Mouse (Mus musculus): Measurements from ENCODE around the gene Pitpnm1.

The Pitpnm1 gene

DNA sequence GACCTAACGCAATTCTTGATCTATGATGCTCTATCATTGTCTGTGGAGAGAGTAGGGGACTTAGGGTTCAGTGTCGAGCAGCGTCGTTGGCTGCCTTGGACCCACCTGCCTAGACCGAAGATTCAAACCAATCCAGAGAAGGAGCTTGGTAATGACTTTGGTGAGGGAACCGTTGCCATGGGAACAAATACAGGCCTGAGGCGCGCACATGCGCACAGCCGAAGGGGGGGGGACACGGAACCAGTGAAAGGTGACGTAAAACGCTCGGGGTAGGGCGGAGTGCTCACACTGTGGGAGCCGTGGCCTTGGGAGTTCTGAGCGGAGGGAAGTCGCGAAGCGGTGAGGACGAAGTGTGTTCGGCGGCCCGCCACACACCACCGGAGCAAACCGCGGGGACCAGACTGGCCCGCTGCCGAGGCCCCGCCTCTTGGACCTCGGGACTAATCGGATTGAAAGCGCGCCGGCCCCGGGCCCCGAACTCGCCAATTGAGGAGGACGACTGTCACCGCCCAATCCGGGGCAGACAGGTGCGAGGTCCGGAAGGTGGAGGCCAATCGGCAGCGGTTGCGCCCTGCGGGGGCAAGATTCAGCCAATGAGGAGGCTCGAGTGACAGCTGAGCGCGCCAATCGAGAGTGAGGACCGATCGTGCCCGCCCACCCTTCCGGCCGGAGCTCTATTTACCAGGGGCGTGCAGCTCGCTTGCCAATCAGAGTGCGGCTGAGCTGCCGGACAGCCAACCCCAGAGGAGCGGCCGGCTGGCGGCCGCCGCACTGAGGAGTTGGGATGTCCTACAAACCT is 3.0 kb upstream of the Pitpnm1 start, which contains the start of gene Cdk2ap2:
Cdk2ap2 (plus strand) TSS at position 541 of the 799 bp plus-strand sequence.
- H3K27me3 ChIP-seq (ENCODE audit: control insufficient read depth, insufficient read depth, low read length, poor library complexity, severe bottlenecking) = no peaks in the 10 kb centered on the region
- DNase-seq (ENCODE audit: low read depth, low spot score) = peak; percentile 99

DNA sequence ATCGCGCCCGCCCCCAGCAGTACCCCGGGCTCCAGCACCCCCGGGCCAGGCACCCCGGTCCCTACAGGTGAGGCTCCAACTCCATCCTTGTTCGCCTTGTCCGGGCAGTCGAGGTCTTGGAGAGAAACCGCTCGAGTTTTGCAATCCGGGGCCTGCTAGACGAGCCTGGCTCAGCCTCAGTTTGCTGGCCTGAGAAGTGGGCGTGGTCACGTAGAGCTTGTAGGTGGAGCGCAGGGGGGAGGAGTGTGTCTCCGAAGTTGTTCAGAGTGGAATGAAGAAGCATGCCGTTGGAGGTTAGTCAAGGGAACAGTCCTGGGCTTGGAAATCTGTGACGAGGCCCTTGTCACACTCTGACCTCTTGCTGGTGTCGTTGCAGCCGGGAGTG is 2.4 kb upstream of the Pitpnm1 start:
- Histone ChIP-seq H3K36me3 (ENCODE audit: control insufficient read depth, insufficient read depth, low read length, poor library complexity, severe bottlenecking) (no peaks in the 10 kb centered on the region; the same call in 1 of the 2 replicates), H3K27me3 (ENCODE audit: control insufficient read depth, insufficient read depth, low read length, poor library complexity, severe bottlenecking) (no peaks in the 10 kb centered on the region)
- peak; percentile 85 for DNase-seq (ENCODE audit: low read depth, low spot score)

More for the DNA sequence above, 3.0 kb upstream of the Pitpnm1 start, which contains the start of gene Cdk2ap2:
- H3K36me3 ChIP-seq (ENCODE audit: control insufficient read depth, insufficient read depth, low read length, poor library complexity, severe bottlenecking) = no peaks in the 10 kb centered on the region

GRCm38 (mm10) chr19:4098426-4098825 is 1.4 kb upstream of the Pitpnm1 start:
- H3K27me3 ChIP-seq (ENCODE audit: control insufficient read depth, insufficient read depth, low read length, poor library complexity, severe bottlenecking) = no peaks in the 10 kb centered on the region
- peak; percentile 18 for DNase-seq (ENCODE audit: low read depth, low spot score)
- H3K36me3 ChIP-seq (ENCODE audit: control insufficient read depth, insufficient read depth, low read length, poor library complexity, severe bottlenecking) = no peaks in the 10 kb centered on the region; the same call in 1 of the 2 replicates

GRCm38 (mm10) chr19:4099056-4099455 is 742 bp upstream of the Pitpnm1 start:
- peak; percentile 95 for DNase-seq (ENCODE audit: low read depth, low spot score)
- no peaks in the 10 kb centered on the region; the same call in 1 of the 2 replicates for H3K36me3 ChIP-seq (ENCODE audit: control insufficient read depth, insufficient read depth, low read length, poor library complexity, severe bottlenecking)
- no peaks in the 10 kb centered on the region for H3K27me3 ChIP-seq (ENCODE audit: control insufficient read depth, insufficient read depth, low read length, poor library complexity, severe bottlenecking)

GRCm38 (mm10) chr19:4100718-4101261 is 992 bp downstream of the Pitpnm1 start:
- Histone ChIP-seq H3K27me3 (ENCODE audit: control insufficient read depth, insufficient read depth, low read length, poor library complexity, severe bottlenecking) (no peaks in the 10 kb centered on the region), H3K36me3 (ENCODE audit: control insufficient read depth, insufficient read depth, low read length, poor library complexity, severe bottlenecking) (peaks cover 8% of the 10 kb centered on the region)
- peak; percentile 56 for DNase-seq (ENCODE audit: low read depth, low spot score)

DNA sequence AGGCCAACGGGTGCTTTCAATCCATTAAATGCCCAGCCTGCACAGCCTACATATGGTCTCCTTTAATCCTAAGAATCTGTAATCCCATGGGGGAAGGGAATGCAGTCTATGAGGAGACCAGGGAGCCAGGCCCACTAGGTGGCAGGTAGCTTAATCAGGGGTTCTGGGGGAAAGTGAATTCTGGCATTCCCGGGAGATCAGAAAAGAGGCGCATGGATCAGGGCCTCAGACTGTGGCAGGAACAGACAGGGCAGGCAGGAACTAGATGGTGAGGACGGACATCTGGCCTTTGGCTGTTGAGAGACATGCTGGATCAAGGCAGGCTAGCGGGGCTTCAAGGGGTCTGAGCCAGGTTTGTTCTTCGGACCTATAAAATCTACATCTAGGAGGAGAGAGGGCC is 1.7 kb downstream of the Pitpnm1 start:
- H3K36me3 ChIP-seq (ENCODE audit: control insufficient read depth, insufficient read depth, low read length, poor library complexity, severe bottlenecking) = peaks cover 8% of the 10 kb centered on the region
- H3K27me3 ChIP-seq (ENCODE audit: control insufficient read depth, insufficient read depth, low read length, poor library complexity, severe bottlenecking) = no peaks in the 10 kb centered on the region
- no peak for DNase-seq (ENCODE audit: low read depth, low spot score)

DNA sequence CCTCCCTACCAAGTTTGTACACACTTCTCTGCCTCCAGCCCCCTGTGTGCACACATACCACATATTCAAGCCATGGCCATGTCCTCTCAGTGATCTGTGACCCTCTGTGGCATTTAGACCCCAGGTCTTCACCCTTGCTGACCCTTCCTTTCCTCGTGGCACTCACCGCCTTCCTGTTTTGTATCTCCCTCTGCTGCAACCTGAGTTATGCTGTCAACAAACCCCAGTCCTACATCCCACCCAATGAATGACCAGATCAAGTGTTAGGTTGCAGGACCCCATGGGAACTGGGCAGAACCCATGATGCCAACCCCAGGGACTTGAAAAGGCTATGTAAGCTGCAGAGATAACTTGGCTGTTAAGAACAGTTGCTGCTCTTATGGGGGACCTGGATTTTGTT is 2.3 kb downstream of the Pitpnm1 start:
- Histone ChIP-seq H3K27me3 (ENCODE audit: control insufficient read depth, insufficient read depth, low read length, poor library complexity, severe bottlenecking) (no peaks in the 10 kb centered on the region), H3K36me3 (ENCODE audit: control insufficient read depth, insufficient read depth, low read length, poor library complexity, severe bottlenecking) (peaks cover 8% of the 10 kb centered on the region)
- no peak for DNase-seq (ENCODE audit: low read depth, low spot score)

DNA sequence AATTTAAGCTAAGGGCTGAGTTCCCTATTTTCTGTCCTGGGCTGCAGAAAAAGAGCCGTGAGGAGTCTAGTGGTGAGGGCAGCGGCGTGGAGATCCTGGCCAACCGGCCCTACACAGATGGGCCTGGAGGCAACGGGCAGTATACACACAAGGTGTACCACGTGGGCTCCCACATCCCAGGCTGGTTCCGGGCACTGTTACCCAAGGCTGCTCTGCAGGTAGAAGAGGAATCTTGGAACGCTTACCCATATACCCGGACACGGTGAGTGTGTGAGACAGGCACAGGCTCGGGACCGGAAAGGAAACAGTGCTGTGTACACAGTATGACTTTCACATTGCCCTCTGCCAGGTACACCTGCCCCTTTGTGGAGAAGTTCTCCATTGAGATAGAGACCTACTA is 2.8 kb downstream of the Pitpnm1 start:
- peaks cover 8% of the 10 kb centered on the region for H3K36me3 ChIP-seq (ENCODE audit: control insufficient read depth, insufficient read depth, low read length, poor library complexity, severe bottlenecking)

DNA sequence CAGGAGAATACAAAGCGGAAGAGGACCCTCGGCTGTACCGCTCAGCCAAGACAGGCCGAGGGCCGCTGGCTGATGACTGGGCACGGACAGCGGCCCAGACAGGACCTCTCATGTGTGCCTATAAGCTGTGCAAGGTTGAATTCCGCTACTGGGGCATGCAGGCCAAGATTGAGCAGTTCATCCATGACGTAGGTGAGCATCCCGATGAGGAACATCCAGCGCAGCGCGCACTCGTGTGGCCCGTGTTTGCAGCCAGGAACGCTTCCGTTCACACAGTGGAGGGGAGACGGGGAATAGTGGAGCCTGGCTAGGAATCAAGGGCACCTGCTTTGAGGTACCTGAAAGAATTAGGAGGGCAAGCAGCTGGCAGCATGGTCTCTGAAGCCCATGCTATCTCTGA is 3.5 kb downstream of the Pitpnm1 start:
- no peak for DNase-seq (ENCODE audit: low read depth, low spot score)

More for the DNA sequence above, 2.8 kb downstream of the Pitpnm1 start:
- H3K27me3 ChIP-seq (ENCODE audit: control insufficient read depth, insufficient read depth, low read length, poor library complexity, severe bottlenecking) = no peaks in the 10 kb centered on the region
- DNase-seq (ENCODE audit: low read depth, low spot score) = peak; percentile 23

GRCm38 (mm10) chr19:4103792-4104191 is 4.0 kb downstream of the Pitpnm1 start:
- H3K27me3 ChIP-seq (ENCODE audit: control insufficient read depth, insufficient read depth, low read length, poor library complexity, severe bottlenecking) = no peaks in the 10 kb centered on the region
- H3K36me3 ChIP-seq (ENCODE audit: control insufficient read depth, insufficient read depth, low read length, poor library complexity, severe bottlenecking) = peaks cover 10% of the 10 kb centered on the region
- no peak for DNase-seq (ENCODE audit: low read depth, low spot score)

More for the DNA sequence above, 3.5 kb downstream of the Pitpnm1 start:
- H3K36me3 ChIP-seq (ENCODE audit: control insufficient read depth, insufficient read depth, low read length, poor library complexity, severe bottlenecking) = peaks cover 10% of the 10 kb centered on the region
- no peaks in the 10 kb centered on the region for H3K27me3 ChIP-seq (ENCODE audit: control insufficient read depth, insufficient read depth, low read length, poor library complexity, severe bottlenecking)

GRCm38 (mm10) chr19:4104675-4105194 is 4.9 kb downstream of the Pitpnm1 start:
- no peak for DNase-seq (ENCODE audit: low read depth, low spot score)
- H3K27me3 ChIP-seq (ENCODE audit: control insufficient read depth, insufficient read depth, low read length, poor library complexity, severe bottlenecking) = no peaks in the 10 kb centered on the region
- H3K36me3 ChIP-seq (ENCODE audit: control insufficient read depth, insufficient read depth, low read length, poor library complexity, severe bottlenecking) = peaks cover 10% of the 10 kb centered on the region

DNA sequence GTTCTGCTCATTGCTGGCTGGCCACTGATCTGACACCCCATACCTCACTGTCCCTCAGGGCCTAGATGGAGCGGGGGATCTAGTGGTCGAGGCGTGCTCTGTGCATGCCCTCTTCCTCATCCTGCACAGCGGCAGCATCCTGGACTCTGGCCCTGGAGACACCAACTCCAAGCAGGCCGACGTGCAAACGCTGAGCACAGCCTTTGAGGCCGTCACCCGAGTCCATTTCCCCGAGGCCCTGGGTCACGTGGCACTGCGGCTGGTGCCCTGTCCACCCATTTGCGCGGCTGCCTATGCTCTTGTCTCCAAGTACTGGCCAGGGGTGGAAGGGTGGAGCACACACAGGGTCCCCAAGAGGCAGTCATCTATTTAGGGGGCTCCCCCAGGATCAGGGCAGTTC is 6.9 kb downstream of the Pitpnm1 start:
- DNase-seq (ENCODE audit: low read depth, low spot score) = no peak
- Histone ChIP-seq H3K27me3 (ENCODE audit: control insufficient read depth, insufficient read depth, low read length, poor library complexity, severe bottlenecking) (no peaks in the 10 kb centered on the region), H3K36me3 (ENCODE audit: control insufficient read depth, insufficient read depth, low read length, poor library complexity, severe bottlenecking) (peaks cover 11% of the 10 kb centered on the region)

- Histone ChIP-seq H3K36me3 (ENCODE audit: control insufficient read depth, insufficient read depth, low read length, poor library complexity, severe bottlenecking) (peaks cover 15% of the 10 kb centered on the region), H3K27me3 (ENCODE audit: control insufficient read depth, insufficient read depth, low read length, poor library complexity, severe bottlenecking) (no peaks in the 10 kb centered on the region)
- DNase-seq (ENCODE audit: low read depth, low spot score) = no peak
Observed at GRCm38 (mm10) chr19:4108535-4108934, 8.7 kb downstream of the Pitpnm1 start.

DNA sequence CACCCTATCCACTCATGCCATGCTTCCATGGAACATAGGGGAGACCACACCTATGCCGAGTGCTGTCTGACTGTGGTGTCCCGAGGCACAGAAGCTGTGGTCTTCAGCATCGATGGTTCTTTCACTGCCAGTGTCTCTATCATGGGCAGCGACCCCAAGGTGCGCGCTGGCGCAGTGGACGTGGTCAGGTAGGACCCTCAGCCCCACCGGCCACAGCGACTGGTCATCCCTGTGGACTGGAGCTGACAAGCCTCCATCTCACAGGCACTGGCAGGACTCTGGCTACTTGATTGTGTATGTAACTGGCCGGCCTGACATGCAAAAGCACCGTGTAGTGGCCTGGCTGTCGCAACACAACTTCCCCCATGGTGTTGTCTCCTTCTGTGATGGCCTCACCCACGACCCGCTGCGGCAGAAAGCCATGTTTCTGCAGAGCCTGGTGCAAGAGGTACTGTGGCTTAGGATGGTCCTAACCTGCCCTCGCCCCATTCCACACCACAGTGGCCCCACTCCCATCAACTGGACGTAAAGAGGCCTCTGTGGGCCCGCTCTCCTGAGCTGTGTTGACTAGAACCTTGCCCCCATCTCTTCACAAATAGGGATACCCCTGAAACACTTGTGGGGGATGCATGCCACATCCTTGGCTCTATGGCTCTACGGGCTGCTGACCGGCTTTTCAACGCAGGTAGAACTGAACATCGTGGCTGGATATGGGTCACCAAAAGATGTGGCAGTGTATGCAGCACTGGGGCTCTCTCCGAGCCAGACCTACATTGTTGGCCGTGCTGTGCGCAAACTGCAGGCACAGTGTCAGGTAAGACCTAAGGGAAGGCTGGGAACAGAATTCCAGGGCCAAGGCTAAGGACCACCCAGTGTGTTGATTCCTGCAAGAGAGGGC is 12.5 kb downstream of the Pitpnm1 start:
- DNase-seq (ENCODE audit: low read depth, low spot score) = no peak
- Histone ChIP-seq H3K36me3 (ENCODE audit: control insufficient read depth, insufficient read depth, low read length, poor library complexity, severe bottlenecking) (peaks cover 15% of the 10 kb centered on the region), H3K27me3 (ENCODE audit: control insufficient read depth, insufficient read depth, low read length, poor library complexity, severe bottlenecking) (no peaks in the 10 kb centered on the region)

All from splenic B cell, adult 2 months (primary cell).